Mouse (Mus musculus) thymus, adult 2 months (tissue): ENCODE measurements around the gene Fmnl2. TPM values are rescaled to one million over a fixed set of nuclear protein-coding genes. Genes with fewer than 3 reads are reported as not detected.

Source experiments
- DNase-seq: peaks from one replicate; pipeline ENCODE4 v3.0.0; 2021
- H3K27ac ChIP-seq: fragments of 200-500 bp; 2 replicates; pipeline ENCODE4 v1.5.1; 2012; ENCODE audit warnings: low read length, control low read depth; ENCODE audit not compliant: control insufficient read depth, insufficient read depth
- H3K27me3 ChIP-seq: fragments of 200-500 bp; 2 replicates; pipeline ENCODE4 v1.6.1; 2012; ENCODE audit warnings: mild to moderate bottlenecking, low read length, moderate library complexity, mixed read lengths; ENCODE audit not compliant: control insufficient read depth, insufficient read depth
- H3K36me3 ChIP-seq: fragments of 200-500 bp; 2 replicates; pipeline ENCODE4 v1.6.1; 2012; ENCODE audit warnings: mild to moderate bottlenecking, low read length, moderate library complexity; ENCODE audit not compliant: control insufficient read depth, insufficient read depth
- H3K4me1 ChIP-seq: fragments of 200-500 bp; replicated peaks from 2 replicates; pipeline ENCODE4 v1.6.1; 2012; ENCODE audit warnings: low read length; ENCODE audit not compliant: control insufficient read depth, insufficient read depth
- H3K4me3 ChIP-seq: fragments of 200-500 bp; 2 replicates; pipeline ENCODE4 v1.5.1; 2012; ENCODE audit warnings: mild to moderate bottlenecking, low read length, control low read depth, moderate library complexity; ENCODE audit not compliant: control insufficient read depth, insufficient read depth
- CTCF ChIP-seq: fragments of 200-500 bp; IDR thresholded peaks from 2 replicates; pipeline ENCODE4 v1.5.1; 2012; ENCODE audit warnings: mild to moderate bottlenecking, control low read depth, low read length, moderate library complexity, borderline replicate concordance; ENCODE audit not compliant: control insufficient read depth, poor library complexity, insufficient read depth; ENCODE audit errors: extremely low read depth
- POLR2A ChIP-seq: fragments of 200-500 bp; IDR thresholded peaks from 2 replicates; pipeline ENCODE4 v1.6.1; 2012; ENCODE audit warnings: mild to moderate bottlenecking, low read length, control low read depth, moderate library complexity; ENCODE audit not compliant: control insufficient read depth, poor library complexity, insufficient read depth; ENCODE audit errors: extremely low read depth
- WGBS: fragments of 180-500 bp; shearing (Covaris S2); methylation state at CpG from one replicate; pipeline ENCODE4 v1.1.7; 2018; 5-methylcytosine and 5-hydroxymethylcytosine counted together
- polyA plus RNA-seq: library from polyadenylated mRNA; depleted of rRNA; stranded (reverse); fragments of >200 nt; gene quantifications from 2 replicates; pipeline ENCODE4 v1.2.3, GENCODE M21; 2012

The Fmnl2 gene
- polyA plus RNA-seq, 1 experiment = 5.0 TPM

GRCm38 (mm10) chr2:52891744-52892143, 34.1 kb downstream of the Fmnl2 start:
- H3K4me1 ChIP-seq = peaks cover 6% of the 10 kb centered on the region
- H3K4me3 ChIP-seq = no peak overlapping the region
- H3K36me3 ChIP-seq = no peaks in the 10 kb centered on the region
- DNase-seq = no peak
- no peak overlapping the region for H3K27ac ChIP-seq
- no peaks in the 10 kb centered on the region for H3K27me3 ChIP-seq
- WGBS = 96% methylated on average over 2 of the region's 2 CpGs
- TF ChIP-seq POLR2A = no peak
- no peak for TF ChIP-seq CTCF

- no peak for DNase-seq
- TF ChIP-seq POLR2A = no peak
- TF ChIP-seq CTCF = no peak
- no peaks in the 10 kb centered on the region for H3K36me3 ChIP-seq
- H3K4me1 ChIP-seq = peaks cover 6% of the 10 kb centered on the region
- no peaks in the 10 kb centered on the region for H3K27me3 ChIP-seq
- WGBS = 39% methylated on average over 6 of the region's 6 CpGs
- no peak overlapping the region for H3K27ac ChIP-seq
- H3K4me3 ChIP-seq = no peak overlapping the region
These were observed 37.4 kb downstream of the Fmnl2 start for GRCm38 (mm10) chr2:52894983-52895621.

- TF ChIP-seq POLR2A = no peak
- TF ChIP-seq CTCF = no peak
- no peak overlapping the region for H3K4me3 ChIP-seq
- DNase-seq = no peak
- H3K4me1 ChIP-seq = 0 out of 2 replicates have a peak, but pooled peaks cover 3% of the 10 kb centered on the region
- WGBS = 90% methylated on average over 3 of the region's 3 CpGs
- H3K27me3 ChIP-seq = no peaks in the 10 kb centered on the region
- H3K27ac ChIP-seq = no peak overlapping the region
- no peaks in the 10 kb centered on the region for H3K36me3 ChIP-seq
These were observed 39.3 kb downstream of the Fmnl2 start for GRCm38 (mm10) chr2:52896995-52897394.

- no peak for TF ChIP-seq CTCF
- no peak for TF ChIP-seq POLR2A
- no peak for DNase-seq
- 100% methylated on average over 4 of the region's 4 CpGs for WGBS
These were observed 43.1 kb downstream of the Fmnl2 start for GRCm38 (mm10) chr2:52900780-52901179.

GRCm38 (mm10) chr2:52901300-52902013, 43.8 kb downstream of the Fmnl2 start:
- no peak for DNase-seq
- 37% methylated on average over 6 of the region's 6 CpGs for WGBS
- H3K36me3 ChIP-seq = no peaks in the 10 kb centered on the region

More at GRCm38 (mm10) chr2:52900780-52901179, 43.1 kb downstream of the Fmnl2 start:
- no peaks in the 10 kb centered on the region for H3K36me3 ChIP-seq
- no peaks in the 10 kb centered on the region for H3K27me3 ChIP-seq
- H3K4me3 ChIP-seq = no peak overlapping the region
- no peak overlapping the region for H3K27ac ChIP-seq
- H3K4me1 ChIP-seq = no peaks in the 10 kb centered on the region

GRCm38 (mm10) chr2:52902456-52902855, 44.8 kb downstream of the Fmnl2 start:
- no peak for DNase-seq
- WGBS = 98% methylated on average over 3 of the region's 3 CpGs

More at GRCm38 (mm10) chr2:52901300-52902013, 43.8 kb downstream of the Fmnl2 start:
- Histone ChIP-seq H3K27me3 (no peaks in the 10 kb centered on the region), H3K4me1 (no peaks in the 10 kb centered on the region), H3K4me3 (no peak overlapping the region), H3K27ac (no peak overlapping the region)
- TF ChIP-seq POLR2A (no peak), CTCF (no peak)

More at GRCm38 (mm10) chr2:52902456-52902855, 44.8 kb downstream of the Fmnl2 start:
- H3K27ac ChIP-seq = no peak overlapping the region
- no peak overlapping the region for H3K4me3 ChIP-seq
- no peaks in the 10 kb centered on the region for H3K27me3 ChIP-seq
- H3K36me3 ChIP-seq = no peaks in the 10 kb centered on the region
- H3K4me1 ChIP-seq = no peaks in the 10 kb centered on the region
- TF ChIP-seq CTCF = no peak
- TF ChIP-seq POLR2A = no peak
